Comparison of ENCODE assay signal across 8 mouse cellular contexts in genomic region chr9:30314355-30315171, GRCm38 (mm10).
A peak's percentile ranks its signal among the peaks of the same experiment; 100 is the strongest.
DNase-seq lines count a peak whose midpoint lies in the region; ATAC-seq and TF ChIP-seq lines count a peak whose summit lies in the region.

No protein-coding gene starts in this region.

- TF ChIP-seq CTCF in lung, embryonic 14.5 days (IDR thresholded peaks at IDR 0.05; ENCODE audit: low read depth): no peak

- H3K27ac ChIP-seq in lung, embryonic 14.5 days (ENCODE audit: low read depth): peak overlapping the region; percentile 63
- H3K27ac ChIP-seq in forebrain, embryonic 14.5 days (ENCODE audit: low read depth, low read length): no peak overlapping the region
- H3K27ac ChIP-seq in heart, embryonic 16.5 days (ENCODE audit: low read length): peak overlapping the region; percentile 68
- H3K27ac ChIP-seq in liver, embryonic 12.5 days: no peak overlapping the region

- 0 out of 2 replicates have a peak overlapping the region, but pooled peaks have one; percentile 4 for H3K4me3 ChIP-seq in lung, embryonic 14.5 days (ENCODE audit: low read depth, low read length)
- no peak overlapping the region for H3K4me3 ChIP-seq in forebrain, embryonic 14.5 days (ENCODE audit: low read depth, low read length)
- peak overlapping the region; percentile 46 for H3K4me3 ChIP-seq in heart, embryonic 16.5 days (ENCODE audit: low read length)
- no peak overlapping the region for H3K4me3 ChIP-seq in liver, embryonic 12.5 days

- H3K4me1 ChIP-seq in lung, embryonic 14.5 days (ENCODE audit: insufficient read depth): no peaks in the 10 kb centered on the region
- H3K4me1 ChIP-seq in forebrain, embryonic 14.5 days (ENCODE audit: control insufficient read depth, insufficient read depth, low read length): peaks cover 6% of the 10 kb centered on the region; the same call in 1 of the 2 replicates
- peaks cover 5% of the 10 kb centered on the region; the same call in 1 of the 2 replicates for H3K4me1 ChIP-seq in heart, embryonic 16.5 days (ENCODE audit: control insufficient read depth, insufficient read depth, low read length)
- H3K4me1 ChIP-seq in liver, embryonic 12.5 days: no peaks in the 10 kb centered on the region

- WGBS in lung, embryonic 14.5 days: 37% methylated on average over 15 of the region's 15 CpGs
- 54% methylated on average over 15 of the region's 15 CpGs for WGBS in forebrain, embryonic 14.5 days
- 36% methylated on average over 15 of the region's 15 CpGs for WGBS in heart, embryonic 16.5 days
- WGBS in liver, embryonic 12.5 days (ENCODE audit: insufficient replicate concordance): 67% methylated on average over 15 of the region's 15 CpGs

- peak overlapping the region; percentile 43 for H3K4me2 ChIP-seq in lung, embryonic 14.5 days
- H3K4me2 ChIP-seq in forebrain, embryonic 14.5 days (ENCODE audit: low read length): no peak overlapping the region
- peak overlapping the region; percentile 75 for H3K4me2 ChIP-seq in heart, embryonic 16.5 days (ENCODE audit: low read depth, low read length)
- H3K4me2 ChIP-seq in liver, embryonic 12.5 days: no peak overlapping the region

- H3K27me3 ChIP-seq in lung, embryonic 14.5 days (ENCODE audit: insufficient read depth, low read length): no peaks in the 10 kb centered on the region
- H3K27me3 ChIP-seq in forebrain, embryonic 14.5 days (replicated peaks; ENCODE audit: control insufficient read depth, insufficient read depth, low read length): no peaks in the 10 kb centered on the region
- no peaks in the 10 kb centered on the region for H3K27me3 ChIP-seq in heart, embryonic 16.5 days (ENCODE audit: control insufficient read depth, insufficient read depth, low read length)
- no peaks in the 10 kb centered on the region for H3K27me3 ChIP-seq in liver, embryonic 12.5 days (replicated peaks)

- no peak overlapping the region; the same call in 1 of the 2 replicates for H3K9ac ChIP-seq in lung, embryonic 14.5 days
- no peak overlapping the region for H3K9ac ChIP-seq in forebrain, embryonic 14.5 days (ENCODE audit: low read length)
- peak overlapping the region; percentile 53; the same call in 1 of the 2 replicates for H3K9ac ChIP-seq in heart, embryonic 16.5 days (ENCODE audit: low read length)
- no peak overlapping the region for H3K9ac ChIP-seq in liver, embryonic 12.5 days

- no peaks in the 10 kb centered on the region for H3K9me3 ChIP-seq in lung, embryonic 14.5 days (ENCODE audit: low read depth, low read length)
- no peaks in the 10 kb centered on the region for H3K9me3 ChIP-seq in forebrain, embryonic 14.5 days (replicated peaks; ENCODE audit: control insufficient read depth, low read length)
- H3K9me3 ChIP-seq in heart, embryonic 16.5 days (replicated peaks; ENCODE audit: control insufficient read depth, low read length): no peaks in the 10 kb centered on the region
- H3K9me3 ChIP-seq in liver, embryonic 12.5 days (replicated peaks): no peaks in the 10 kb centered on the region

- ATAC-seq in lung, embryonic 14.5 days (ENCODE audit: insufficient read depth): peak; percentile 99
- ATAC-seq in forebrain, embryonic 14.5 days: peak; percentile 75
- ATAC-seq in heart, embryonic 16.5 days (replicated peaks; ENCODE audit: extremely low read depth, insufficient read depth, low FRiP score): peak; percentile 84
- no peak for ATAC-seq in liver, embryonic 12.5 days
- no peak for ATAC-seq in erythroid progenitor cell, adult 5-6 weeks (replicated peaks; ENCODE audit: low FRiP score, poor library complexity, severe bottlenecking)

- peak; percentile 93 for DNase-seq in lung, embryonic 14.5 days
- DNase-seq in lung, postnatal 25 days (ENCODE audit: low spot score): no peak
- peak; percentile 75 for DNase-seq in forebrain, embryonic 14.5 days (ENCODE audit: low spot score)
- DNase-seq in kidney, postnatal 25 days: peak; percentile 47 to 48
- DNase-seq in ovary, postnatal 14 days (ENCODE audit: low spot score): peak; percentile 12

- H3K36me3 ChIP-seq in lung, embryonic 14.5 days (ENCODE audit: insufficient read depth): no peaks in the 10 kb centered on the region
- H3K36me3 ChIP-seq in forebrain, embryonic 14.5 days (ENCODE audit: control insufficient read depth, insufficient read depth, low read length): no peaks in the 10 kb centered on the region
- no peaks in the 10 kb centered on the region for H3K36me3 ChIP-seq in heart, embryonic 16.5 days (ENCODE audit: control insufficient read depth, insufficient read depth)
- H3K36me3 ChIP-seq in liver, embryonic 12.5 days: no peaks in the 10 kb centered on the region

Comparison
In these comparisons a context has a peak if more than half of its experiments do, and no peak if none do; other contexts are left out.
1. ATAC-seq: peak in lung, embryonic 14.5 days (single experiment), forebrain, embryonic 14.5 days (single experiment) and heart, embryonic 16.5 days (single experiment); none in liver, embryonic 12.5 days (single experiment) and erythroid progenitor cell, adult 5-6 weeks (single experiment).
2. H3K27ac ChIP-seq: peak in lung, embryonic 14.5 days (single experiment) and heart, embryonic 16.5 days (single experiment); none in forebrain, embryonic 14.5 days (single experiment) and liver, embryonic 12.5 days (single experiment).
3. H3K4me2 ChIP-seq: peak in lung, embryonic 14.5 days (single experiment) and heart, embryonic 16.5 days (single experiment); none in forebrain, embryonic 14.5 days (single experiment) and liver, embryonic 12.5 days (single experiment).
4. H3K4me3 ChIP-seq: peak in lung, embryonic 14.5 days (single experiment) and heart, embryonic 16.5 days (single experiment); none in forebrain, embryonic 14.5 days (single experiment) and liver, embryonic 12.5 days (single experiment).